Mouse (Mus musculus) c-Kit-negative CD71-positive TER-119-positive erythroid progenitor cells, embryonic 14.5 days (primary cell): ENCODE measurements around the gene Dgkk.
"Not testable (repeated sequence)": the region's sequence is repeated elsewhere in the genome, so short reads cannot be mapped to it uniquely, and the experiment has no call there.

ENCODE experiments used
- DNase-seq: peaks from one replicate; pipeline ENCODE4 v3.0.0-alpha.2; 2013; ENCODE audit warnings: low read depth, low spot score

The Dgkk gene

DNA sequence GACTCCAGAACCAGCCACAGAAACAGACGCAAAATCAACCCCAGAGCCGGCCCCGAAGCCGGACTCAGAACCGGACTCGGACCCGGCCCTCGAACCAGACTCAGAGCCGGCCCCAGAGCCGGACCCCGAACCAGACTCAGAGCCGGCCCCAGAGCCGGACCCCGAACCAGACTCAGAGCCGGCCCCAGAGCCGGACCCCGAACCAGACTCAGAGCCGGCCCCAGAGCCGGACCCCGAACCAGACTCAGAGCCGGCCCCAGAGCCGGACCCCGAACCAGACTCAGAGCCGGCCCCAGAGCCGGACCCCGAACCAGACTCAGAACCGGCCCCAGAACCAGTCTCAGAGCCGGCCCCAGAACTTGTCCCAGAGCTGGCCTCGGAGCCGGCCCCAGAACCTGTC is at the start of gene Dgkk:
Gene Dgkk (plus strand): TSS at position 301 of the 400 bp plus-strand sequence.
- not testable (repeated sequence) for DNase-seq

DNA sequence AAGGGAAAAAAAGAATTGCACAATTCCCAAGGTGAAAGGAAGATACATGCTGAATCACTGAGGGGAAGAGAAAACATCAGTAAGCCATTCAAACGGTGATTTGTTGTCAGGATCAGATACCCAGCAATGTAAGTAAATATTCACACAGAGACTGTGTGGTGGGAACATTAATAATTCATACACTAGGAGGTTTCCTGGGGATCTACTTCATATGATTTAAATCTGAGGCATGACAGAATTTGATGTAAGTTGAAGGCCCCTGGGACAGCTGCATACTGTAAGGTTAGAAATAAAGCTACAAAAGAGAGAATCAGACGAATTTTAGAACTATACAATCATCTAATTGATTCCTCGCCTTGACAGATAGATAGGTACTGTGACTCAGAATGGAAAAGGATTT is 45.1 kb upstream of the Dgkk start:
- DNase-seq, result no peak

DNA sequence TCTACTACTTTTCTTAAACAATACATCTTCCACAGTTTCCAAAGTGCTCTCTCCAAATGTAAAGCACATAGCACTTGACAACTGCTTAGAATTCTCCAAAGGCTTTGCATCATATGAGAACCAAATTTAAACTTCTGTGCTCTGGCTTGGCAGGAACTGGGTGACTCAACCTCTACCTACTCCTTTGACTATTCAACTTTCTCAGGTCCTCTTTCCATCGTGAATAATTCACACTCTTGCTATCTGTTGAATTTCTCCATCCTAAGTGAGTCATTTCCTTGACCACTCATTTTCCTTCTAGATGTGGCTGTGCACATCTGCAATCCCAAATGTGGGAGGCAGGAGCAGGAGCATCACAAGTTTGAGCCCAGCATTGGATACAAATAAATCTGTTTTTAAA is 28.4 kb upstream of the Dgkk start:
- no peak for DNase-seq

DNA sequence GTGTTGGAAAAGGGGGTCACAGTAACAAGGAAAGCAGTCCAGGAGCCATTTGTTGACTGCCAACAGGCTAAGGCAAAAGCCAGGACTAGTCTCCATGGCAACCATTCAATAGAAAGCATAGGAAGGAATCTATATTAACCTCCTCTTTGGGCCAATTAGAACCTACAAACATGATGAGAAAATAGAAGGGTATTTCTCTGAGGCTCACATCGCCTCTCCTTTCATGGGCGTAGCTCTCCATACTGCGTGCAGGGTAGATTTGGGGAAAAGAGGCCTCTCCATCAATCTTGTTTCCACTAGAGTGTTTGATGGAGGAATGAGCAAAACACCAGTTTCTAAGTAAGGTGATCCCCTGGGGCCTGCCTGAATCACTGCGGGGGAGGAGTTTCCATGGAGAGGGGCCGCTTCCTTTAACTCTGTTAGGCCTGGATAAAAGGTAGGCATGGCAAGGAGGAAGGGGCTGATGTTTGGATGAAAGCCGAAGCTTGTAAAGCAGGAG is 27.5 kb upstream of the Dgkk start:
- DNase-seq, result no peak

DNA sequence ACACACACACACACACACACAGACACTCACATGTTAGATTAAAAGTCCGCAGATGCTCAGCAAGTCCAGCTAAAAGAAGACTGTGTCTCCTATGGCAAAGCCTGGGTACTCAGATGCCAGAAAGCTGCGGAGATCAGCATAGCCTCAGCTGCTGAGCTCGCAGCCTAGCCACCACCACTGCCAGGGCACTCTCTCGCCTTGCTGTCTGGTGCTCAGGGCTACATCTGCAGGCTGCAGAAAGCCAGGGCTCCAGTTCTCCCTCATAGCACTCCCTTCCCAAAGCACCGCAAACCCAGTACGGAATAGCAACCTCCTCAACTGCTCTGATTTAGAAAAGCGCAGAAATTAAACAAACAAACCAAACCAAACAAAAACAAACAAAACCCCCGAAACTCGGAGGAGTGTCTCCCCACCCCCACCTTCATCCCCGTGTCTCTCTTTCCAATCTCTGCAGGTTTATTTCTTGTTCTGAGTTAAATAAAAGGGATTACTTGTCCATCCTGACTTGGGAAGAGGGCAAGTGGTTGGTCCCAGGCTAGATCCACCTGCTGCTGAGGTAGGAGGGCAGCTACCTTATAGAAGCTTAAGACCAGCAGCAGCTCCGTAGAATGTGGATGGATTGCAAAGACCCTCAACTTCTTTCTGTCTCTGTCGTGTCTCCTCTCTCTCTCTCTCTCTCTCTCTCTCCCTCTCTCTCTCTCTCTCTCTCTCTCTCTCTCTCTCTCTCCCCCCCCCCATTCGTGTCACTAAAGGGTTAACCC is 1.4 kb upstream of the Dgkk start:
- no peak for DNase-seq

DNA sequence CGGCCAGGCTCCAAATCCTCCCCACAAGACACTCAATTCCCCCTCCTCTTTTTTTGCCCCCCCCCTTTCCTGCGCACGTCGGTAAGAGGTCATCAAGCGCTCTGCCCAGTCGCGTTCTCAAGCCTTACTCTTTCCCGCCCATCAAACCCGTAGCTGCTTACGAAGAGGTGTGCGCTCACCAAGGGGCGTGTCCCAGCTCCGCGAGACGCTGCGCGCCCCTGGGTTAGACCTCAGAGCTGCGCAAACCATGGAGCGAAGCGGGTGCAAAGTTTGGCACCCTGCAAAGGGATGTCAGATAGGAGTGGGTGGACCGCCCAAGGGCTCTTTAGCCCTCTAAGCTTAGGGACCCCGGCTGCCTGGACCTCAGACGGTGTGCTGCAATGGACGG is 862 bp upstream of the Dgkk start:
- no peak for DNase-seq

DNA sequence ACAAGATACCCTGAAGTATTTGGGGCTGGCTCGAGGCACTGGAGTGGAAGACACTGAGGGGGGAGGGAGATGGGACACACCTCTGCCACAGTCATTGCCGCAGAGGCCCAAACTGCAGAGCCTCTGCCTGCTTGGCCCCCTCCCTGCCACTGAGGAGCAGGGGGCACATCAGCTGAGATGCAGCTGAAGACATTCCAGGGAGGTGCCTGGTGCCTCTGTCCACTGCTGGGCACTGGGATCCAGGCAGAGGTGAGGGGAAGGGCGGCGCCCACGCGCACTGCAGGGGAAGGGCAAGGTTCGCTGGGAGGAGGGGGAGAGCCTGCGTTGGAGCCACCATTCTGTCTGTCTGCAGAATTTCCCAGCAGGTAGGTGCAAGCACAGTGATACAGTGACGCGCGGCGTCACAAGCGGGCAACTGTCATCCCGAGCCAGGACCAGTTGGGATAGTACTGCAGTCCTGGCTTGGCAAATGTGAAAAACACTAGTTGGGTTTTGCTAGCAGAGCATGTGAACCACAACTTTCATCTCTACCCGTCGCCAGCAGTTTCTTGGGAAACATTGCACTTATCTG is 948 bp downstream of the Dgkk start:
- no peak for DNase-seq

DNA sequence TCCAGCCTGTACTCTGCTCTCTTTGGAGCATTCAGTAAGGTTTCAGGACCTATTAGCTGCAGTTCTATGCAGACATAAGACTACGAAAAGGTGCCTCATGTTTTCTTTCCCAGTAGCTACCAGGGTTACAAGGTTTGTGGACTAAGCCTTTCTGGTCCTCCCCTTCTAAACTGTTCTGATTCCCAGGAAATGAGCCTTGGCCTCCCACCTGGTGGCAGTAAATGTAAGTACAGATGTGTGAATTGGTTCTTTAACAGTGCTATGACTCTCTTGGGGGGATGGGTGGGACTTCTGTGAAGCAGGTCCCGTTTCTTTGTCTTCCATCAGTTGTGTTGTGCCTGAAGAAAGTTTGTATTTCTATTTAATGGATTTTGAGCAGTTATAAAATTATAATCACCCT is 53.4 kb downstream of the Dgkk start:
- no peak for DNase-seq

DNA sequence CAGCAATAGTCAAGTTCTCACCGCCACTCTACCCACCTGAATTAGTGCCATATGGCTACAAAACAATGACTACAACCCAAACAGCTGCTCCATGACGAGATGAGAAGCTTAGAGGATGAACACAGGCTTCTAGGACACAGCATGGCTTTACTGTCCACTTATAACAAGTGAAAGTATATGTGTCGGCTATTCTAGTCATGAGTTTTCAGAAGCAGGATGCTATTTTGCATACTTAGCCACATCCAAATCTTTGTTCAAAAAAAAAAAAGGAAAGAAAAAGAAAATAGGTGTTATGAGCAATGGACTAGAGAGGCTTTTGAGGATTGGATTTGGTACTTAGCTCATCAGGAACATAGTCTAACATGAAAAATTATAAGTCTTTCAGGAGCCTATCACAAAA is 74.4 kb downstream of the Dgkk start:
- no peak for DNase-seq

DNA sequence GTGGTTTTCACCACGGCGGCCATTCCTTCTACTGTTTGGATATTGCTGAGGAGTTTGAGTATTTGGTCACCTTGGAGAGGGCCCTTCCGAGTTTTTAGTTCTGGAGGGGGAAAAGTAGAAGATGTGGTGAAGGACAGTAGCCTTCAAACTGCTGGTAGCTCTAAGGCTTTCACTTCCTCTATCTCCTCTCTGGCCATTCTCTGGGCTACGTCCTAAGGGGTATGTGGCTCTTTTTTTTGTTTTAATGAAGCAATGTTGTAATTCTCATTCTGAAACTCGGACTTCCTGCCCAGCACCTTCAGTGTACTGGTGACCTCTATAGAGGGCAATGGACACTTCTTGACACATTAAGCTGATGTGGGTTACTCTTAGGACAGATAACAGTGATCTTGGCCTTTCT is 75.0 kb downstream of the Dgkk start:
- DNase-seq, result no peak

DNA sequence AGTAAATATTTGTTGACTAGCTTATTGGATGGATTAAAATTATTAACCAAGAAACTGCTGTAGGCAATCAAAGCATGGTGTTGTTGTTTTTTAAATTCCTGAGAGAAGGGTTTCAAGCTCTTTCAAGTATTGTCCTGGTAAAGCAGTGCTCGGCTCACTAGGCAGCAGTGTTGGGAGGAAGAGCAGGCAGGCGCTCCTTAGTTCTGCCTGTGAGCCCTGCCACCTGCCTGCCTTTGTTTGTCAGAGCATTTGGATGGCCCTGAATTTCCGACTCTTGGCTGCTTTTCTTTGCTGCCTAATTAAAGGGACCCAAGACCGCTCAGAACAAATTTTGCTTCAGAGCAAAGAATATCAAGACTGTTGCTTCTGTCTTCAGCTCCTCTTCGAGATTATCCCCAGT is 114.8 kb downstream of the Dgkk start:
- DNase-seq, result no peak

DNA sequence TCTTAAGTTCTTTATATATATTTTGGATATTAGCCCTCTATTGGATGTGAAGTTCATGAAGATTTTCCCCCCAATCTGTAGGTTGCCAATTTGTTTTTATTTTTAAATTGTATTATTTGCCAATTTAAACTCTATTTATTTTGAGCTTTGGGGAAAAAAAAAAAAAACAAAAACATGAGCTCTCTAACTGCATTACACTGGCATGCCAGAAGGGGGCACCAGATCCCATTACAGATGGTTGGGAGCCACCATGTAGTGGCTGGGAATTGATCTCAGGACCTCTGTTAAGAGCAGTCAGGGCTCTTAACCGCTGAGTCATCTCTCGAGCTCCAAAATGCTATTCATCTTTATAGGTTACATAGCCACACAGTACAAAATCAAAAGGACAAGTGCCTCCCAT is 131.9 kb downstream of the Dgkk start:
- DNase-seq, result no peak

DNA sequence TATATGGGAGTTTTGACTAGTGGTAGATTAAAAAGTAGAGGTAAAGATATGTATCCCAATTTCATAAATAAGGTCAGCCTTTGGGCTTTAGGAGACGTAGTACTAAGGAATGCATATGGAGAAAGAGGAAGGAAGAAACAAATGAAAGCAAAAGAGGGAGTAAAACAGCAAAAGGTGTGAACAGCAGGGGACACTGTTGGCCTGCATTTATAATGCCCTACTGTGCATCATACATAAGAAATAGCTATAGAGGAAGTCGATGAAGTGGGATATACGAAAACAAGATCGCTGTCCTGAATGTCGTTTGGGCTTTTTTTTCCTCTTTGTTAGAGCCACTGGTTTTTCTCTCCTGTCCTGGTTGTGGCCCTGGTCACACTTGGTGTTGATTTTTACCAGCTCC is 143.1 kb downstream of the Dgkk start:
- no peak for DNase-seq

DNA sequence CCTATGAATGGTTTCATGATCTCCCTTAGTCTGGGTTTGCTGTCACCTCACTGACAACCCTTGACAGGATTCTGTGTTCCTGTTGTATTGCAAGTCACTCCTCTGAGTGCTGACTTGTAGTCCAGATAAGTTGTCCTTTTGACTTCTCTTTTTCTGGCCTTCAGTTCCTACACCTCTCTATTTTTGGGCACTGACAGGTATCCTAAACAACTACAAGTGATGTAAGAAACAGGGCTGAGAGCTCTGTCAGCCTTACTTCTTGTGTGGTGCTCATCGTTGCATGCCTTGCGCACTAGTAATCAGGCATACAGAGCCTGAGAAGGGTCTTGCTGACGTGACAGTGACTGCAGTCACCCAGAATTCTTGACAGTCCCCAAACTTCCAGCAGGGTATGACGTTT is 147.1 kb downstream of the Dgkk start:
- no peak for DNase-seq

DNA sequence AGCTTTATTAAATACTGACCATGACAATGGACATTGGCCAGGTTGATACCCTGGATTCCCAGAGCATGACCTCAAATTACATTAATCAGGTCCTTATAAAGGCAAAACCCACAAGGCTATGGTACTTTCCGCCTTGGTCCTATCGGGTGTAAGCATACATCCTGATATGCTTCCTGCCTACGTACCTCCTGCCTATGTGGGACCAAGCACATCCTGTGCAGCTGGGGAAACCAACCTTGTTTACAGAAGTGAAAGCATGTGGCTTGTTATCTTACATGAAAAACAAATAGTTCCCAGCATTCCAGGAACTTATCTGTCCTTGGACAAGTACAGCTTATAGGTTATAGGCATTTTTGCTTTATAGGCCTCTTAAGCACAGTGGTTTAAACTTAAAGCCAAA is 189.5 kb downstream of the Dgkk start:
- DNase-seq, result no peak

DNA sequence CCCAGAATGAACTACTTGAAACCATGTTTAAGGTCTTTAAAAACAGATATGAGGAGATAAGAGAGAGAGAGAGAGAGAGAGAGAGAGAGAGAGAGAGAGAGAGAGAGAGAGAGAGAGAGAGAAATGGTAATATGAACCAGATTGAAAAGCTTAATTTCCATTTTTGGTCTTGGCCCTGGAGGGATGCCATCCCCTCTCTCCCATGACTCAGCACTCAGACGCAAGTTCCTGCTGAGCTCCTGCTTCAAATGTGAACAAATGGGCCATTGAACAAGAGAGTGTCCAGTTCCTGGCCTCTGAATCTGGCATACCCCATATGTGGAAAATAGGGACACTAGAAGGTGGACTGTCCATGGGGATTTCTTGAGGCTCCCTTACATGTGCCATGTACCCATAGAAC is 192.8 kb downstream of the Dgkk start:
- no peak for DNase-seq

DNA sequence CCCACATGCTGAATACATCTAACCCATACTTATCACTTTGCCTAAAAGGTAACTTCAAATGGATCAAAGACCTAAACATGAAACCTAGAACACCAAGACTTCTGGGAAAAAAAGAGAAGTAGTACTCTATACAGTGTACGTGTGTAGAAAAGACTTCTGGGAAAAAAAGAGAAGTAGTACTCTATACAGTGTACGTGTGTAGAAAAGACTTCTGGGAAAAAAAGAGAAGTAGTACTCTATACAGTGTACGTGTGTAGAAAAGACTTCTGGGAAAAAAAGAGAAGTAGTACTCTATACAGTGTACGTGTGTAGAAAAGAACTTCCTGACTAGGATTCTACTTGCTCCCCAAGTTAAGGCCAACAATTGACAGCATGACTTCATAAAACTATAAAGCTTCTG is 204.8 kb downstream of the Dgkk start:
- DNase-seq, result not testable (repeated sequence)
